7 mouse cellular contexts compared by ENCODE assay signal in the genomic region with DNA sequence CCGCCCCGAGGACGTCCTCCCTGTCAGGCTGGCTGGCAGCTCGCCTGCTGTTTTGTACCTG. TPM values are rescaled to one million over a fixed set of nuclear protein-coding genes. Genes with fewer than 3 reads are reported as not detected.
DNase-seq lines count a peak whose midpoint lies in the region; ATAC-seq and TF ChIP-seq lines count a peak whose summit lies in the region.
"Not testable (repeated sequence)": the region's sequence is repeated elsewhere in the genome, so short reads cannot be mapped to it uniquely, and the experiment has no call there.

Gene Abhd18 (plus strand): TSS at position 14 of the 61 bp plus-strand sequence.

- not testable (repeated sequence) for TF ChIP-seq EP300 in heart, postnatal 0 days (IDR thresholded peaks at IDR 0.05; ENCODE audit: low read depth)

- not testable (repeated sequence) for H3K36me3 ChIP-seq in embryonic facial prominence, embryonic 10.5 days (replicated peaks); heart, postnatal 0 days (replicated peaks; ENCODE audit: control insufficient read depth, insufficient read depth, low read length); intestine, embryonic 16.5 days (ENCODE audit: control insufficient read depth, insufficient read depth, low read length); lung, embryonic 14.5 days (ENCODE audit: insufficient read depth); neural tube, embryonic 14.5 days (ENCODE audit: control insufficient read depth, insufficient read depth, low read length)

- peak within 1 kb of the TSS; percentile 75 for H3K4me2 ChIP-seq in heart, postnatal 0 days (ENCODE audit: low read depth, low read length)
- H3K4me2 ChIP-seq in intestine, embryonic 16.5 days (ENCODE audit: low read depth, low read length): peak within 1 kb of the TSS; percentile 62
- peak within 1 kb of the TSS; percentile 71 for H3K4me2 ChIP-seq in lung, embryonic 14.5 days
- peak within 1 kb of the TSS; percentile 57 for H3K4me2 ChIP-seq in neural tube, embryonic 14.5 days (ENCODE audit: low read depth, low read length)

- TF ChIP-seq CTCF in heart, postnatal 0 days (IDR thresholded peaks at IDR 0.05; ENCODE audit: low read depth); lung, embryonic 14.5 days (IDR thresholded peaks at IDR 0.05; ENCODE audit: low read depth): not testable (repeated sequence)

- intact Hi-C loops in left cerebral cortex, postnatal 25 days (cut with DNase I): not testable (repeated sequence)

- not testable (repeated sequence) for H3K27me3 ChIP-seq in embryonic facial prominence, embryonic 10.5 days (replicated peaks; ENCODE audit: low read depth, poor library complexity, severe bottlenecking); heart, postnatal 0 days (ENCODE audit: control insufficient read depth, insufficient read depth, low read length); intestine, embryonic 16.5 days (replicated peaks; ENCODE audit: control insufficient read depth, insufficient read depth, low read length); lung, embryonic 14.5 days (ENCODE audit: insufficient read depth, low read length); neural tube, embryonic 14.5 days (ENCODE audit: control insufficient read depth, insufficient read depth, low read length)

- not testable (repeated sequence) for H3K4me1 ChIP-seq in embryonic facial prominence, embryonic 10.5 days; heart, postnatal 0 days (ENCODE audit: control insufficient read depth, insufficient read depth); intestine, embryonic 16.5 days (ENCODE audit: control insufficient read depth, insufficient read depth, low read length); lung, embryonic 14.5 days (ENCODE audit: insufficient read depth); neural tube, embryonic 14.5 days (ENCODE audit: control insufficient read depth, insufficient read depth, low read length)

- H3K4me3 ChIP-seq in embryonic facial prominence, embryonic 10.5 days: peak within 1 kb of the TSS; percentile 60
- H3K4me3 ChIP-seq in heart, postnatal 0 days (ENCODE audit: low read depth, low read length): peak within 1 kb of the TSS; percentile 57
- H3K4me3 ChIP-seq in intestine, embryonic 16.5 days (ENCODE audit: low read length): peak within 1 kb of the TSS; percentile 61
- H3K4me3 ChIP-seq in lung, embryonic 14.5 days (ENCODE audit: low read depth, low read length): peak within 1 kb of the TSS; percentile 46
- H3K4me3 ChIP-seq in neural tube, embryonic 14.5 days (ENCODE audit: low read depth, low read length): peak within 1 kb of the TSS; percentile 42

- WGBS in embryonic facial prominence, embryonic 10.5 days: 0% methylated on average over 4 of the region's 4 CpGs
- no CpG with 5 or more reads among the region's 4 CpGs for WGBS in heart, postnatal 0 days
- WGBS in intestine, embryonic 16.5 days: 0% methylated on average over 3 of the region's 4 CpGs
- no CpG with 5 or more reads among the region's 4 CpGs for WGBS in lung, embryonic 14.5 days
- 0% methylated on average over 3 of the region's 4 CpGs for WGBS in neural tube, embryonic 14.5 days

- H3K9me3 ChIP-seq in embryonic facial prominence, embryonic 10.5 days; heart, postnatal 0 days (replicated peaks; ENCODE audit: control insufficient read depth, low read length); intestine, embryonic 16.5 days (ENCODE audit: control insufficient read depth, low read length); lung, embryonic 14.5 days (ENCODE audit: low read depth, low read length); neural tube, embryonic 14.5 days (ENCODE audit: control insufficient read depth, low read length): not testable (repeated sequence)

- ATAC-seq in heart, postnatal 0 days (ENCODE audit: insufficient read depth, low read depth); intestine, embryonic 16.5 days; lung, embryonic 14.5 days (ENCODE audit: insufficient read depth); neural tube, embryonic 14.5 days (ENCODE audit: low read depth): not testable (repeated sequence)

- DNase-seq in embryonic facial prominence, embryonic 10.5 days (ENCODE audit: low spot score); gastrocnemius, adult 18-20 months (ENCODE audit: low spot score); heart, postnatal 0 days (ENCODE audit: low spot score); left cerebral cortex, postnatal 25 days (ENCODE audit: low spot score in 2 of 2); lung, embryonic 14.5 days: not testable (repeated sequence)

- H3K27ac ChIP-seq in embryonic facial prominence, embryonic 10.5 days (replicated peaks): peak within 1 kb of the TSS; percentile 81
- peak within 1 kb of the TSS; percentile 90 for H3K27ac ChIP-seq in heart, postnatal 0 days (ENCODE audit: low read depth)
- H3K27ac ChIP-seq in intestine, embryonic 16.5 days (ENCODE audit: low read length): peak within 1 kb of the TSS; percentile 74
- peak within 1 kb of the TSS; percentile 69; the same call in 1 of the 2 replicates for H3K27ac ChIP-seq in lung, embryonic 14.5 days (ENCODE audit: low read depth)
- H3K27ac ChIP-seq in neural tube, embryonic 14.5 days (ENCODE audit: low read depth, low read length): peak within 1 kb of the TSS; percentile 76

- peak within 1 kb of the TSS; percentile 65 for H3K9ac ChIP-seq in heart, postnatal 0 days (replicated peaks; ENCODE audit: low read depth, low read length)
- H3K9ac ChIP-seq in intestine, embryonic 16.5 days (ENCODE audit: low read depth, low read length): peak within 1 kb of the TSS; percentile 76
- peak within 1 kb of the TSS; percentile 58 for H3K9ac ChIP-seq in lung, embryonic 14.5 days
- H3K9ac ChIP-seq in neural tube, embryonic 14.5 days (replicated peaks; ENCODE audit: low read depth, low read length): peak within 1 kb of the TSS; percentile 60

RNA-seq across cellular contexts. Expression of gene Abhd18, which starts in this region (rescaled TPM):
- 4.7 and 6.0 TPM in 2 replicates for polyA plus RNA-seq in embryonic facial prominence, embryonic 10.5 days (2016; fragmentation: Nextera tagmentation; extraction: Ambion mirVana)
- 10 to 100 TPM; 12.4 to 15.7 TPM for total RNA-seq in gastrocnemius, adult 18-20 months (2021)
- total RNA-seq in heart, postnatal 0 days (2014; rRNA removed; ENCODE audit: low replicate concordance): 22.9 and 31.2 TPM in 2 replicates
- 24.5 and 33.6 TPM in 2 replicates for polyA plus RNA-seq in heart, postnatal 0 days (2015; fragmentation: Nextera tagmentation; extraction: Ambion mirVana)
- 12.6 and 15.8 TPM in 2 replicates for polyA plus RNA-seq in intestine, embryonic 16.5 days (2015; fragmentation: Nextera tagmentation; extraction: Ambion mirVana)
- total RNA-seq in left cerebral cortex, postnatal 25 days (2021): 10 to 100 TPM; 11.8 to 12.6 TPM
- polyA plus RNA-seq in lung, embryonic 14.5 days (2014; fragmentation: Nextera tagmentation; extraction: Ambion mirVana): 5.8 and 6.3 TPM in 2 replicates
- 14.0 and 22.0 TPM in 2 replicates for polyA plus RNA-seq in neural tube, embryonic 14.5 days (2014; fragmentation: Nextera tagmentation; extraction: Ambion mirVana)
